21 mouse cellular contexts compared by ENCODE assay signal in genomic region chr4:148177716-148178115, GRCm38 (mm10). TPM values are rescaled to one million over a fixed set of nuclear protein-coding genes. Genes with fewer than 3 reads are reported as not detected.
"Had no signal": no experiment of that assay in that cellular context is flagged by ENCODE, and none has a peak within 500 bp of the region (broad histone marks: within the 10 kb centered on the region; RNA-seq: fewer than 3 reads in every experiment).

No protein-coding gene starts in this region.

- H3K36me3 ChIP-seq: liver, embryonic 15.5 days; lung, embryonic 15.5 days; midbrain, embryonic 13.5 days; midbrain, embryonic 15.5 days; stomach, embryonic 15.5 days had no signal

- H3K4me3 ChIP-seq: liver, embryonic 15.5 days; lung, embryonic 15.5 days; megakaryocyte, embryonic 14.5 days; midbrain, embryonic 13.5 days; midbrain, embryonic 15.5 days; stomach, embryonic 15.5 days had no signal

- ATAC-seq: liver, postnatal 0 days; lung, postnatal 0 days; midbrain, embryonic 13.5 days; midbrain, embryonic 15.5 days had no signal

- H3K4me1 ChIP-seq: liver, embryonic 15.5 days; lung, embryonic 15.5 days had no signal

- DNase-seq: liver, postnatal 0 days; lung, adult 2 months; lung, postnatal 14 days; lung, postnatal 36 days; right cerebral cortex, postnatal 14 days; thymus, adult 2 months; thymus, postnatal 25 days; thymus, postnatal 4 days had no signal

- H3K4me2 ChIP-seq: liver, embryonic 15.5 days; lung, embryonic 15.5 days; midbrain, embryonic 11.5 days; midbrain, embryonic 13.5 days; midbrain, embryonic 15.5 days; stomach, embryonic 15.5 days had no signal

- H3K9ac ChIP-seq: liver, embryonic 15.5 days; liver, postnatal 0 days; lung, embryonic 15.5 days; midbrain, embryonic 13.5 days; midbrain, embryonic 15.5 days; stomach, embryonic 15.5 days had no signal

- H3K27ac ChIP-seq: liver, embryonic 15.5 days; lung, embryonic 15.5 days; macrophage; midbrain, embryonic 13.5 days; midbrain, embryonic 15.5 days; stomach, embryonic 15.5 days; stomach, postnatal 0 days had no signal

- H3K9me3 ChIP-seq: liver, embryonic 15.5 days; lung, embryonic 15.5 days; midbrain, embryonic 13.5 days; midbrain, embryonic 15.5 days; stomach, embryonic 15.5 days had no signal

RNA-seq across cellular contexts. Expression of gene Fbxo2, which starts 17.3 kb away (rescaled TPM):
- total RNA-seq: megakaryocyte progenitor cell, adult 5-6 weeks; monocyte, adult 5-6 weeks; neutrophil, adult 5-6 weeks had no signal
- polyA plus RNA-seq: liver, postnatal 0 days; macrophage had no signal

RNA-seq across cellular contexts. Expression of gene Draxin, which starts 47.2 kb away (rescaled TPM):
- total RNA-seq: megakaryocyte progenitor cell, adult 5-6 weeks had no signal
- polyA plus RNA-seq: macrophage; stomach, postnatal 0 days had no signal
